Mouse (Mus musculus) midbrain, embryonic 12.5 days (tissue): ENCODE results near the gene Kif4. TPM values are rescaled to one million over a fixed set of nuclear protein-coding genes. Genes with fewer than 3 reads are reported as not detected.

ENCODE experiments used
- ATAC-seq: fragments of 200-750 bp; cut with Nextera tagmentation; 2 replicates; pipeline ENCODE4 v1.8.0; 2017; ENCODE audit warnings: low read depth, moderate TSS enrichment, moderate library complexity; ENCODE audit not compliant: low FRiP score
- H3K27ac ChIP-seq: fragments of 300-500 bp; sonication (generic); replicated peaks from 2 replicates; pipeline ENCODE4 v1.5.1; 2016; ENCODE audit warnings: mild to moderate bottlenecking
- H3K27me3 ChIP-seq: fragments of 300-500 bp; sonication (generic); 2 replicates; pipeline ENCODE4 v1.6.1; 2016; ENCODE audit warnings: mild to moderate bottlenecking
- H3K36me3 ChIP-seq: fragments of 300-500 bp; sonication (generic); 2 replicates; pipeline ENCODE4 v1.6.1; 2016
- H3K4me1 ChIP-seq: fragments of 300-500 bp; sonication (generic); 2 replicates; pipeline ENCODE4 v1.6.1; 2016
- H3K4me2 ChIP-seq: fragments of 300-500 bp; sonication (generic); replicated peaks from 2 replicates; pipeline ENCODE4 v1.6.1; 2016; ENCODE audit warnings: mild to moderate bottlenecking, moderate library complexity
- H3K4me3 ChIP-seq: fragments of 300-500 bp; sonication (generic); 2 replicates; pipeline ENCODE4 v1.5.1; 2016; ENCODE audit warnings: mild to moderate bottlenecking
- H3K9ac ChIP-seq: fragments of 300-500 bp; sonication (generic); replicated peaks from 2 replicates; pipeline ENCODE4 v1.6.1; 2016; ENCODE audit warnings: mild to moderate bottlenecking, moderate library complexity
- H3K9me3 ChIP-seq: fragments of 300-500 bp; sonication (generic); 2 replicates; pipeline ENCODE4 v1.6.1; 2016; ENCODE audit warnings: mild to moderate bottlenecking
- WGBS: fragments of 180-500 bp; shearing (Covaris S2); methylation state at CpG from one replicate; pipeline ENCODE4 v1.1.7; 2016; 5-methylcytosine and 5-hydroxymethylcytosine counted together
- polyA plus RNA-seq: library from polyadenylated mRNA; unstranded; fragments of >200 nt; fragmentation: Nextera tagmentation; extraction: Ambion mirVana; gene quantifications from 2 replicates; pipeline ENCODE4 v1.2.1, GENCODE M21; 2016

Kif4 gene
- polyA plus RNA-seq, 1 experiment from 2014 or later = 39.2 TPM

DNA sequence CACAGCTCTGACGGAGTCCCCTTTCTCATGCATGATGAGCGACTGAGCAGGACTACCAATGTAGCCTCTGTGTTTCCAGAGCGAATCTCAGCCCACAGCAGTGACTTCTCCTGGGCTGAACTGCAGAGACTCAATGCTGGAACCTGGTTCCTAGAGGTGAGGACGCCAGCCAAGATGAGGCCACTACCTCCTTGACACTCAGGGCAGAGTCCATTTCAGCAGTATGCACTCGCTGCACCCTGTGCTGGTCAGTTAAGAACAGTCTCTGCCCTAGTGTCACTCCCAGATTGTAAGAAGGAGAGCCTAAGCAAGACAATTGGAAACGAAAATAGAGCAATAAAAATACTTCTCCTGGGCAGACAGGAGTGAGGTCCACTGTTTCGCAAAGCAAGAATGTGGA lies 108.8 kb downstream of the Kif4 start:
- Histone ChIP-seq H3K27me3 (peaks cover 33% of the 10 kb centered on the region), H3K36me3 (no peaks in the 10 kb centered on the region)

DNA sequence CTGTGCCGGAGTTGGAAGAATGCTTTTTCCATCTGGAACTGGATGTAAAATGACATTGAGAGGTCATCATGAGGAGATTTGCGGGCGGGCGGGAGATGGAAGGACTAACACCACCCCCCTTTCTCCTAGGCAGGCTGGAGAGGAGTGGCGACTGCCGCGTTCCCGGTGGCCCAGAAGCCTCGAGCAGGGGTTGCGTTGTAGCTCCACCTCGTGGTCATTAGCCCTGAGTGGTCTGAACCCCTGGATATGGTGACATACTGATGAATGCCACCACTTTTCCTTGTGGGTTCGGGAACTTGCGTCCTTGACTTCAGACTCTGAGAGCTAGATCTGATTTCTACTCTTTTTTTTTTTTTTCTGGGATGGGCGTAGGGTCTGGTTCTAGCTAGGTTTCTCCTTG lies 113.4 kb downstream of the Kif4 start:
- no peaks in the 10 kb centered on the region for H3K36me3 ChIP-seq
- WGBS = 26% methylated on average over 14 of the region's 14 CpGs
- no peak overlapping the region for H3K9ac ChIP-seq
- no peak overlapping the region for H3K27ac ChIP-seq
- H3K27me3 ChIP-seq = peaks cover 22% of the 10 kb centered on the region
- peak overlapping the region; percentile 44 for H3K4me2 ChIP-seq
- no peaks in the 10 kb centered on the region for H3K9me3 ChIP-seq
- H3K4me3 ChIP-seq = no peak overlapping the region
- peak; percentile 69 for ATAC-seq
- peaks cover 4% of the 10 kb centered on the region; the same call in 1 of the 2 replicates for H3K4me1 ChIP-seq

More for the DNA sequence above, 108.8 kb downstream of the Kif4 start:
- WGBS = 88% methylated on average over 7 of the region's 7 CpGs
- Histone ChIP-seq H3K9ac (no peak overlapping the region), H3K4me2 (no peak overlapping the region), H3K4me3 (no peak overlapping the region), H3K4me1 (peaks cover 12% of the 10 kb centered on the region), H3K27ac (no peak overlapping the region), H3K9me3 (no peaks in the 10 kb centered on the region)
- no peak for ATAC-seq

DNA sequence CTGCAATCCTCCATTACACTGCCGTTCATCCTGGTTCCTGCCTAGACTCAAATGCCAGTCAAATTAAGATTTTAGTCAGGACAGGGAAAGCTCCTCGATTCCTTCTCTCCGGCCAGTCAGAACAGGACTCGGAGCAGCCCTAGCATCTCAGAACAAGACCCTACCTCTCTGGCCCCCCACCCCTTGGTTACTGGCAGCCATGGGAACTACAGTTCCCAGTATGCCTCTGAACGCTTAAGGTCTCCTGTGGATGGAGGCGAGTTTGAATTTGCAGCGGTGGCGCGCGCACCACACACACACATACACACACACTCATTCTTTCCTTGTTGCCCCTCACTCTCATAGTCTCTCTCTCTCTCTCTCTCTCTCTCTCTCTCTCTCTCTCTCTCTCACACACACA lies 113.9 kb downstream of the Kif4 start:
- H3K4me3 ChIP-seq = peak overlapping the region; percentile 25
- peaks cover 18% of the 10 kb centered on the region for H3K27me3 ChIP-seq
- no peaks in the 10 kb centered on the region for H3K9me3 ChIP-seq
- no peak overlapping the region for H3K27ac ChIP-seq
- H3K9ac ChIP-seq = no peak overlapping the region; the same call in 1 of the 2 replicates
- peak overlapping the region; percentile 44 for H3K4me2 ChIP-seq
- no peaks in the 10 kb centered on the region for H3K36me3 ChIP-seq
- peak; percentile 59 for ATAC-seq
- peaks cover 4% of the 10 kb centered on the region; the same call in 1 of the 2 replicates for H3K4me1 ChIP-seq
- WGBS = 33% methylated on average over 10 of the region's 10 CpGs

DNA sequence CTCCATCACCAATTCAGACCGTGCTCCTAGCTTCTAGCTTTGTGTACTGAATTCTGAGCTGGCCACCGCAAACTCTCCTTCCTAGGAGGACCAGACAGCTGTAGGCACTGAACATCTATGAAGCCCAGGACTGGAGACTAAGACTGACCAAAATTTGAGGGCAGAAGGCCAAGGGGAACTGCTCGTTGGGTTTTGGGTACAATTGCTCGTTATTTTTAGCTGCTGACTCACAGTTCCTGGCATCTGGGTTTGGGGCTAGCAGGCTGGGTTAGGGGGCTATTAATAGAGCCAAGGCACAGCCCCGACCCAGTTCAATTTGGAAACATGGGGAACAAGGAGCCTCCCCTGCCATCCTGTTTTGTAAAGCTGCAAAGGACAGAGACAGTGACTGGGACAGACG lies 115.2 kb downstream of the Kif4 start:
- ATAC-seq = no peak
- Histone ChIP-seq H3K4me3 (no peak overlapping the region), H3K27ac (no peak overlapping the region), H3K4me2 (no peak overlapping the region), H3K27me3 (peaks cover 15% of the 10 kb centered on the region), H3K36me3 (no peaks in the 10 kb centered on the region), H3K9ac (no peak overlapping the region), H3K9me3 (no peaks in the 10 kb centered on the region), H3K4me1 (peaks cover 4% of the 10 kb centered on the region; the same call in 1 of the 2 replicates)
- WGBS = 75% methylated on average over 6 of the region's 6 CpGs

DNA sequence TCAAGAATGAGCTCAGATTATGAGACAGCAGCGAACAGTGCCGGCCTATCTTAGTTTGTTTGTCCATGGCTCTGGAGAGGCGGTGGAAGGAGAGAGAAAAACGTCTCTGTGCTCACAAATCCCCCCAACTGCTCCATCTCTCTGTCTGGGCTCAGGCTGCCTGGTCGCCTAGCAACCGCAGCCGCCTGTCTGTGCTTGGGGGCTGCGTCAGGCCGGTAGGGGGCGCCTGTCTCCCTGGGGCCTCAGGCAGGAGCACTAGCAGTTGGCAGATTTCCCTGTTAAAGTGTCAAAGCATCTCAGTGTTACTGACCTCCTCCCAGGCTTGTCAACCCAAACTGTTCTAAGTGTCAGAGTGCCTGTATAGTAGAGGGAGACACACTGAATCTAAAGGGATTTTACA lies 116.4 kb downstream of the Kif4 start:
- ATAC-seq = peak; percentile 82
- Histone ChIP-seq H3K4me1 (peaks cover 4% of the 10 kb centered on the region; the same call in 1 of the 2 replicates), H3K36me3 (no peaks in the 10 kb centered on the region), H3K4me3 (no peak overlapping the region), H3K4me2 (no peak overlapping the region), H3K27me3 (peaks cover 15% of the 10 kb centered on the region), H3K9me3 (no peaks in the 10 kb centered on the region), H3K9ac (no peak overlapping the region), H3K27ac (no peak overlapping the region)
- 15% methylated on average over 10 of the region's 10 CpGs for WGBS

DNA sequence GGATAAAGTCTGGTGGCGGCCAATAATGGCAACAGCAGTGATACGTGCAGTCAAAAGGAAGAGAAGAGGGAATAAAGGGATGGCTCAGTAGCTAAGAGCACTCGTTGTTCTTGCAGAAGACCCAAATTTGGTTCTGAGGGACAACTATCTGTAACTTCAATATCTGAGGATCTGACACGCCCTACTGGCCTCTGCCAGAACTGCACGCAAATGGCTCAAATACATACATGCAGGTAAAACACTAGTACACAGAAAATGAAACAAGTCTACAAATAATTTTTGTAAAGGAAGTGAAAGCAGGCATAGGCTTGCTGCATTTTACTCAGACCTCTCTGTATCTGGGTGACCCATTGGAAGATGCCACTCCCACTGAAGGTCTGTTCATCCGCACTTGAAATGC lies 140.3 kb downstream of the Kif4 start:
- no peak for ATAC-seq
- no peaks in the 10 kb centered on the region for H3K36me3 ChIP-seq
- H3K9ac ChIP-seq = no peak overlapping the region
- 77% methylated on average over 6 of the region's 6 CpGs for WGBS
- no peak overlapping the region for H3K27ac ChIP-seq
- peaks cover 7% of the 10 kb centered on the region for H3K27me3 ChIP-seq
- 0 out of 2 replicates have a peak, but pooled peaks cover 3% of the 10 kb centered on the region for H3K4me1 ChIP-seq
- H3K4me2 ChIP-seq = no peak overlapping the region
- H3K4me3 ChIP-seq = no peak overlapping the region
- no peaks in the 10 kb centered on the region for H3K9me3 ChIP-seq

DNA sequence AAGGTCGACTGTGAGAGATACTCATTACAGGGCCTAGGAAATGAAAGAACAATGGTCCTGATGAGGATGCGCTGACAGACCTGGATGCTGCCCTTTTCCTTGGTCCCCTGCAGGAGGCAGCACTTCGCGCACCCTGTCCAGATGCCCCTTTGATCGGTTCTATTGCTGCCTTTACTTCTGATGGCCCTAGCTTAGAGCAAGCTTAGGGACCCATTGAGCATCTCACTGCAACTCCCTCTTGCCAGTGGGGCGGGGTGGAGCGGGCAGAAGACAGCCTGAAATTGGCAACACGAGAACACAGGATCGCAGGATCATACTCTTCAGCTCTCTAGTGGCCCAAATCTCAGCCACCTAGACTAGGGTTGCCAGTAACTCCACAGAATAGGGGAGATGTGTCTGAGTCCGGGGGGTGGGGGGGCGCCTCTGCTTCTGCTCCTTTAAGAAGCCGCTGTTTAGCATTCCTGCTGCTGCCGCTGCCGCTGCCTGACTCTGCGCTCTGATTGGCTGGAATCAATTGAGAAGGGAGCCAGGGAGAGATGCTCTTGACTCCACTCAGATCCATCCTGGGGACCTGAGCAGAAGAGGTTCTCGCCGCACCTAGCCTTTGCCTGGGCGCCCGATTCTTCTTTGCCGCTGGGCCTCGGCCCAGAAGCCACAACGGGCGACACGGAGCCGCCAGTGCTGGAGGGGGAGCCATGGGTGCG lies 141.8 kb downstream of the Kif4 start, which contains the start of gene Dlg3:
TSS of gene Dlg3 (plus strand) at position 542 of the 704 bp plus-strand sequence.
- H3K27ac ChIP-seq = peak within 1 kb of the TSS; percentile 75
- peak within 1 kb of the TSS; percentile 78 for H3K9ac ChIP-seq
- peak; percentile 92 for ATAC-seq
- H3K4me1 ChIP-seq = 0 out of 2 replicates have a peak, but pooled peaks cover 3% of the 10 kb centered on the region
- 24% methylated on average over 26 of the region's 26 CpGs for WGBS
- H3K36me3 ChIP-seq = no peaks in the 10 kb centered on the region
- no peaks in the 10 kb centered on the region for H3K9me3 ChIP-seq
- H3K4me2 ChIP-seq = peak within 1 kb of the TSS; percentile 74
- H3K4me3 ChIP-seq = peak within 1 kb of the TSS; percentile 65
- H3K27me3 ChIP-seq = peaks cover 7% of the 10 kb centered on the region

DNA sequence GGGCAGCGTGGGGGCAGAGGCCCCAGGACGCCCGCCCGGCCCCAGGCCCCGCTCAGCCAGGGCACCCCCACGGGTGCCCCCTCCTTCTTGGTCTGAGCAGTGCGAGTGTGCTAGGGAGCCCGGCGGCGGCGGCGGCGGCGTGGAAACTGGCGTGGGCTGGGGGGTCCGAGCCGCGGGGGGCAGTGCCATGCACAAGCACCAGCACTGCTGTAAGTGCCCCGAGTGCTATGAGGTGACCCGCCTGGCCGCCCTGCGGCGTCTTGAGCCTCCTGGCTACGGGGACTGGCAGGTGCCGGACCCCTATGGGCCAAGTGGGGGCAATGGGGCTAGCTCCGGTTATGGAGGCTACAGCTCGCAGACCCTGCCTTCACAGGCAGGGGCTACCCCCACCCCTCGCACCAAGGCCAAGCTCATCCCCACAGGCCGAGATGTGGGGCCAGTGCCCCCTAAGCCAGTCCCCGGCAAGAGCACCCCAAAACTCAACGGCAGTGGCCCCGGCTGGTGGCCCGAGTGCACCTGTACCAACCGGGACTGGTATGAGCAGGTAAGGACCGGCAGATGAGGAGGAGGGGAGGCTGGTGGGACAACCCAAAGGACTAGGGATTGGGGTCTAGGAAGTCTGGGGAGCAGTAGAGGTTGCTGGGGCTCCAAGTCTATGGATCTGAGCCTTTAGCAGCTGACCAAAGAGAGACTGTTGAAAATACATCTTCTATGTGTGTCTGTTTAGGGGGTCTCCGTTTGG lies 142.5 kb downstream of the Kif4 start:
- 34% methylated on average over 31 of the region's 36 CpGs for WGBS
- Histone ChIP-seq H3K9me3 (no peaks in the 10 kb centered on the region), H3K36me3 (no peaks in the 10 kb centered on the region), H3K4me1 (0 out of 2 replicates have a peak, but pooled peaks cover 3% of the 10 kb centered on the region), H3K4me2 (peak overlapping the region; percentile 74), H3K4me3 (peak overlapping the region; percentile 65), H3K9ac (peak overlapping the region; percentile 78), H3K27ac (peak overlapping the region; percentile 75), H3K27me3 (peaks cover 7% of the 10 kb centered on the region)
- peak; percentile 81 for ATAC-seq

DNA sequence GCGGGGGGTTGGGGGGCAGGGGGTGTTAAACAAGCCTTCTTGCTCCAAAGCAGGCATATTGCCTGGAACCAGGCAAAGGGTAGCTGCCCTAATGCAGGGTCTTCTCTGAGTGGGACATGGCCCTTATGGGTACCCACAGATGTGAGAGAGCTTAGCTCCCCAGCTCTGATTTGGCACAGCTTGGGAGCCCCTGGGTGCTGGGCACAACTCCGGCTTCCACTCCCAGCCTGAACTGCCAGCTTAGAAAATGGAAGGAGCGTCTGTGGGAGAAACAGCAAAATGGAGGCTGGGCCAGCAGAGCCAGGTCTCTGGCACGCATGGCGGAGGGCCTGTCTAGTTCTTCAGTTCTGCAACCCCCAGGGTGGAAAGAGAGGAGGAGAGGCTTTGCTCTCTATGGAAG lies 143.7 kb downstream of the Kif4 start:
- no peak overlapping the region for H3K27ac ChIP-seq
- peak overlapping the region; percentile 65 for H3K4me3 ChIP-seq
- peaks cover 7% of the 10 kb centered on the region for H3K27me3 ChIP-seq
- no peaks in the 10 kb centered on the region for H3K9me3 ChIP-seq
- H3K9ac ChIP-seq = 0 out of 2 replicates have a peak overlapping the region, but pooled peaks have one; percentile 78
- no peaks in the 10 kb centered on the region for H3K36me3 ChIP-seq
- H3K4me2 ChIP-seq = peak overlapping the region; percentile 74
- no peak for ATAC-seq
- H3K4me1 ChIP-seq = 0 out of 2 replicates have a peak, but pooled peaks cover 3% of the 10 kb centered on the region
- 92% methylated on average over 5 of the region's 5 CpGs for WGBS

DNA sequence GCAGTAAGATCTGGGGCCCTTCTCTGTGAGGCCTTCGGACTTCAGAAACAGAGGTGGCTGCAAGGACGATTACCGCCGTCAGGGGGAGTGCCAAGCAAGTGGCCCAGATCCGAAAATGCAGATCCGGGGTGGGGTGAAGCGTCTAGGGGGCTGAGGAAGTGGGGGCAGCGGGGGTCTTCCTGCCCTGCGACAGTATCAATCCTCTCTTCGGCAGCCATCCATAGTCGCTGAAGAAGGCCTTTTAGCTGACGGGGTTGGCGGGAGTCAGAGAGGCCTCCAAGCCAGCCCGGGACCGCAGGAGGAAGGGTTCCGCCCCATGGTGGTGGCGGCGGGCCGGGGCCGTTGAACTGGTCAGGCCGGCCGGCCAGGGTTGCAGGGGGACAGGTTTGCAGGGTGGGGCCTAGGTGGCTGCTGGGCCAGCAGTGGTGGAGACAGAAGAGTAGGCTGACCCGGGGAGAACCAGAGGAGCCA lies 148.8 kb downstream of the Kif4 start:
- Histone ChIP-seq H3K27ac (no peak overlapping the region), H3K4me1 (0 out of 2 replicates have a peak, but pooled peaks cover 6% of the 10 kb centered on the region), H3K36me3 (no peaks in the 10 kb centered on the region), H3K9me3 (no peaks in the 10 kb centered on the region), H3K4me2 (peak overlapping the region; percentile 54), H3K9ac (peak overlapping the region; percentile 46; the same call in 1 of the 2 replicates), H3K27me3 (no peaks in the 10 kb centered on the region), H3K4me3 (peak overlapping the region; percentile 40)
- ATAC-seq = no peak
- WGBS = 16% methylated on average over 23 of the region's 23 CpGs

DNA sequence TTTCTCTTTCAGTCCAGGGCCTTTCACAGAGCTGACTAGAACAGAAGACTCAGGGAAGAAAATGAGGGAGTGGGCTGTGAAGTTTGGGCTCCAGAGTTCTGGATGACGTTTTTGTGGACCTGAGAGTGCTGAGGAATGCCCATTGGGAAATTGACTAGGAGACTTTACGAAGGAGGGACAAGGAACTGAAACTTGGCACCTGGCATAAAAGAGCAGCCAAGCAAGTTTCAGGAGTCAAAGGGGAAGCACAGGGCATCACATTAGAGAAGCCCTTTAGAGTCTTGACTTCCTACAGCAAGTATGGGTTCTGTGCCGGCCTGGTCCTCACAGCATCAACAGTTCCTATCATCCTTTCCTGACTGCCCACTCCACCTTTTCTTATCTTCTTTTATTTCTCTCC lies 149.9 kb downstream of the Kif4 start:
- no peak for ATAC-seq
- 91% methylated on average over 3 of the region's 3 CpGs for WGBS
- Histone ChIP-seq H3K4me3 (no peak overlapping the region), H3K4me1 (peaks cover 16% of the 10 kb centered on the region; the same call in 1 of the 2 replicates), H3K27me3 (no peaks in the 10 kb centered on the region), H3K27ac (no peak overlapping the region), H3K36me3 (no peaks in the 10 kb centered on the region), H3K9ac (no peak overlapping the region), H3K4me2 (no peak overlapping the region), H3K9me3 (no peaks in the 10 kb centered on the region)

DNA sequence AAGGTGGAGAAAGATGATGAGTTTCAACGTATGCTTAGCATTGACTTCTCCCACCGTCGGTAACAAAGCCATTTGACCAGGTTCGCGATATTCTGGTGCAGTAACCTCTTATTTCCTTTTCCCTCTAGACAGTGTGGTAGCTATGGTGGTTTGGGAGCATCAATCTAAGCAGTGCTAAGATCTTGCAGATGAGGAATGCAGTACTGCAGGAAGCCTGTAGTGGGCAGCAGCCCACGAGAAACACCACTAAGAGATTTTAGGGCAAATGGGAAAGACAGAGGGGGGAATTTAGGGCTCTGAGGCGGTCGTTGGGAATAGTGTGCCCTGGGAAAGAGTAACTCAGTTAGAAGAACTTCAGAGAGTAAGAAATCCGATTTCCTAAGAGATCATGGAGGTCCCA lies 151.0 kb downstream of the Kif4 start:
- peaks cover 22% of the 10 kb centered on the region for H3K4me1 ChIP-seq
- 15% methylated on average over 9 of the region's 9 CpGs for WGBS
- peak; percentile 67 for ATAC-seq
- peak overlapping the region; percentile 60 for H3K4me2 ChIP-seq
- H3K27ac ChIP-seq = peak overlapping the region; percentile 88
- H3K27me3 ChIP-seq = no peaks in the 10 kb centered on the region
- peak overlapping the region; percentile 57 for H3K4me3 ChIP-seq
- H3K9me3 ChIP-seq = no peaks in the 10 kb centered on the region
- no peak overlapping the region for H3K9ac ChIP-seq
- H3K36me3 ChIP-seq = no peaks in the 10 kb centered on the region
